Mouse (Mus musculus) heart, adult 11 months (tissue): ENCODE measurements around the gene Ddx41.

ENCODE experiments used
- DNase-seq: peaks from one replicate; pipeline ENCODE4 v3.0.0; 2022

Ddx41 gene

DNA sequence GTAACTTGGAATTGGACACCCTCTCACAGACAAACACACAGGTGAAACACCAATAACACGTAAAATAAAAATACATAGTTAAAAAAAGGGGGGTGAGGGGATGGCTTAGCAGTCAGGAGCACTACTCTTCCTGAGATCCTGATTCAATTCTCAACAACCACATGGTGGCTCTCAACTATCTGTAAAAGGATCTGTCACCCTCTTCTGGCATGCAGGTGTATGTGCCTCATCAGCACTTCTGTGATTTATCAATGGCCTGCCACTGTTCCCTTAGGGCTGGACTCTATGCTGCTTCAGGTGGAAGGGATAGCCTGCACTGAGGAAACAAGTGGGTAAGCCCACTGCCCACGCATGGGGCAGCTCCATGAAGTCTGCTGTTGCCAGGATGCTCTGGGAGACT is 4.5 kb upstream of the Ddx41 start:
- DNase-seq: no peak

DNA sequence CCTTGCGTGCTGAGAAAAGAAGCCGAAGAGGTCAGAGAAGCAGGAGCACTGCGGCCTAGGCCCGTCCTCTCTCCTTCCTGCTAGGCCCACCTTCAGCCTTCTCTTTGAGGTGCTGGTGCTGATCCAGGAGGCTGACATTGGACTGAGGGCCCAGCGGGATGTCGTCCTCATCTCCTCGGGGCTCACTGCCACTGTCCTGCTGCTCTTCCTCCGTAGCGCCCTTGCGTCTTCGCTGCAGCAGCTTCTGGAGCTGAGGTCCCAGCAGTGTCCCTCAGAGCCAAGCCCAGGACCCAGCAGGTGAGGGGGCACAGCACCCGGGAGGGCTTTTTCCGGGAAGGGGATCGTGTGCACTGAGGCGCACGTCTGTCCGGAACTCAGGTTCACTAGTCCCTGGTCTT is 663 bp downstream of the Ddx41 start:
- no peak for DNase-seq

DNA sequence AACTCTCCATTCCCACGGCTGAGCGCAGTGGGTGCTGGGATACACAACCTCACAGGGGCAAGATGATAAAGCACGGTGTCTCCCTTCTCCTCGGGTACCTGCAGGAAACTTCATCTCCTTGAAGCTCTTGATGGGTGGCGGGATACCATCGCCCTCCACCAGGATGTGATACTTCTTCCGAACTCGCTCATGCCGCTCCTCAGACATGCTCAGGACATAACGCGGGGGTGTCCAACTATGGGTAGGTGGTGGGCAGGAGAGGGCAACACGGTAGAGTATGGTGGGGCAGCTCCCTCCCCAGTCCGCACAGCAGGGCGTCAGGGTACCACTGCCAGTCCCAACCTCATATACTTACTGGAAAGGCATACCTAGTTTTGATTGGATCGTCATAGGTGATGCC is 1.3 kb downstream of the Ddx41 start:
- no peak for DNase-seq

DNA sequence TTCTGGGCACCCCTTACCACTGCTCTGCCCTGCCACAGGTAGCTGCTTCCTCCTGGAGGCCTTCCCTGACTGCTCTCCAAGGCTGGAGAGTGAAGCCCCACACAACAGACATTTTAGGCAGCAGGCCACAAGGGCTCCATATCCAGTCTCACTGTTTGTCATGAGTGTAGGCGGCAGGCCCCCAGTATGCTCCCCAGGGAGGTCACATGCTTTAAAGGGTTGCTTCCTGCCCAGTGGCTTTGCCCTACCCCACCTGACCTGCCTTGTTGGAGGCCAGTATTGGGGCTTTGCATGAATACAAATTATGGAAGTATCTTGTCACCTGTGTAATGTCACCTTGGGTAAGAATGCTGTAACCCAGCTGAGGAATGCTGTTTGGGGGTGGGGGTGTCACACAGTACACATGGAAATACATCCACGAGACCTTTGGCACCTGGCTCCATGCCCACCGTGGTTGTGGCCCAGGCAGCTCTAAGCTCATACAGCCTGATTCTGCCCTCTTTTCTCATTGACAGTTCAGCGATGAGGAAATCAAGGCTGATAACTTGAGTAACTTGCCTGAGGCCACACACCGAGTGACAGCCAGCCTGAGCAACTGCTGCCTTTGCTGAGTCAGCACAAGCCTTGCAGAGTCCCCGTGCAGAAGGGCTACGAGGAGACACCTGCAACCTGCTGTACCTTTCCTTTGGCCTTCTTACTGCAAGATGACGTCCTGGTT is 7.1 kb downstream of the Ddx41 start, which contains the start of gene Dok3:
TSS of gene Dok3 (minus strand) at position 99 of the 718 bp plus-strand sequence.
- peak; percentile 93 for DNase-seq

DNA sequence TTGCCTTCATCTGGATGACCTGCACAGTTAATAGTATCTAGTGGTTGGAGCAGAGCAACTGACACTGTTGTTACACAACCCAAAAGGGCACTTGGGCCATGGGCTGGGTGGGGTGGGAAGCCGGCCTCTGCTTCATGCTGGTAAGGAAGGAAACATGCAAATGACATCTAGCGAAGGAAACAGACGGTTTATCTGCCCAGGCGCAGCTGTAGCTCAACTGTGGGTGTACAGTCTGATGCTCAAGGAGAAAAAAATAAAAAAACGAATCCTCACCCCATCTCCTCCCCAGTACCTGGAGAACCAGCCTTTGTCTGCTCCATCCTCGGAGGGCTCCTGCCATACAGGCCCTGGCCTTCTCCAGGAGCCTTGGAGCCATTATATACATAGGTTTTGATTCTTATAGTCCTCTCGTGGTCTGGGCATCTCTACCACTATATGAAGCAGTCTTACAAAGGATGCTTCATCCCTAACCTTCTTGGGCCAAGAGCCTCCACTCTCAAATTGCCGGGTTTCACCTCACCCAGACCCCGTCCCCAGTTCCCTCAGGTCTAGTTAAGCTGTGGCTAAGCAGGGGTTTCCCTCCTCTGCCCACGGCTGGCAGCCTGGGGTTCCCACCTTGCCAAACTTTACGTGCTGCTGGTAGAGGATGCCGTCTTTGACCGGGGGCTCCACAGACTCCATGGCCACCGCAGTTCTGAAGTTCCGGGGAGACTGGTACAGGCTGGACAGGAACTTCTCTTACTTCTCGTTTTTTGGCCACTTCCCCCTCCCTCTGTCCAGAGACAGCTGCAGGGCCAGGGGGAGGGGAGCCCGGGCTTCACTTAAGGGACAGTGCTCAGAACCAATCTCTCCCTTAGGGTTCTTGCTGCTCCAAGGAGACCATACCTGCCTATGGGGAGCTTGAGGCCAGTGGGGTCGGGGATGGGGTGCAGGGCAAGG is 8.4 kb downstream of the Ddx41 start:
- peak; percentile 96 for DNase-seq

DNA sequence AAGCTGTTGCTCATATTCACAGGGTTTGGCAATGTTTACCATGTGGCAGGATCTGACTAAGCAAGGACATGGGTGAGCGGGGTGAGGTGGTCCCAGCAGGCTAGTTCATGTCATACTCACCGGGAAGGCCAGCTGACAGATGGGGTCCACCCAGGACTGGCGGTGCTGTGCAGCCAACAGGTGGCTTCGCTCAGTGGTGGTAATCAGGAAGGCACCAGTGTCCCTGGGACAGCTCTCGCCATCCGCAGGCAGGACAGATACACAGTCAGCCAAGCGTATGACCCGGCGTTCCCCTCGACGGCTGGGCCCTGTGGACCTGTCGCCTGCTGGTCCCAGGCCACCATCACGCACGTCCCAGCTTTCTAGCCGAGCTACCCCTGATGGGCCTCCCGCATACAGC is 9.2 kb downstream of the Ddx41 start:
- DNase-seq: peak; percentile 82

DNA sequence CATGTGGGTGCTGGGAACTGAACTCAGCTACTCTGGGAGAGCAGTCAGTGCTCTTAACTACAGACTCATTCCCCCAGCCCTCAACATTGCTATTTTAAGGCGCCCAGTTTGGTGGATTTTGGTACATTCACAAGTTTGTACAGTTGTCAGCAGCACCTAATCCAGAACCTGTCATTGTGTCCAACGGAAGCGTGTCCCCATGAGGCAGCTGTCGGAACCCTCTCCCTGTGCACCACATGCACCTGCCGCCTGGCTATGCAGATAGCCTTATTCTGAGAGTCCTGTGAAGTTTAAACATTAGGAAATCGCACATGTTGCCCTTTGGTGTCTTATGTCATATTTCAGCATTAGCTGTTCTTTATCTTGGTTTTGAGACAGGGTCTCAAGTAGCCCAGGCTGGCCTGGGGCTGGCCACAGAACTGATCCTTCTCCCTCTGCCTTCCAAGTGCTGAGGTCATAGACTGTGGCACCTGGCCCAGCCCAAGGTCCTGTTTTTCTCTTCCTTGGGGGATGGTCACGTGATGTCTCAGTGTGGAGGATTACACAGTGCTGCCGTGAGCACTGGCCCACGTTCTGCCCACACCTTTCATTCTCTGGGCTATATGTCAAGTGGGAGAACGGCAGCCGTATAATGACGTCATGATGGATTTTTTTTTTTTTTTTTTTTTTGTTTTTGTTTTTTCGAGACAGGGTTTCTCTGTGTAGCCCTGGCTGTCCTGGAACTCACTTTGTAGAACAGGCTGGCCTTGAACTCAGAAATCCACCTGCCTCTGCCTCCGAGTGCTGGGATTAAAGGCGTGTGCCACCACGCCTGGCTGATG is 10.5 kb downstream of the Ddx41 start:
- DNase-seq: peak; percentile 88

DNA sequence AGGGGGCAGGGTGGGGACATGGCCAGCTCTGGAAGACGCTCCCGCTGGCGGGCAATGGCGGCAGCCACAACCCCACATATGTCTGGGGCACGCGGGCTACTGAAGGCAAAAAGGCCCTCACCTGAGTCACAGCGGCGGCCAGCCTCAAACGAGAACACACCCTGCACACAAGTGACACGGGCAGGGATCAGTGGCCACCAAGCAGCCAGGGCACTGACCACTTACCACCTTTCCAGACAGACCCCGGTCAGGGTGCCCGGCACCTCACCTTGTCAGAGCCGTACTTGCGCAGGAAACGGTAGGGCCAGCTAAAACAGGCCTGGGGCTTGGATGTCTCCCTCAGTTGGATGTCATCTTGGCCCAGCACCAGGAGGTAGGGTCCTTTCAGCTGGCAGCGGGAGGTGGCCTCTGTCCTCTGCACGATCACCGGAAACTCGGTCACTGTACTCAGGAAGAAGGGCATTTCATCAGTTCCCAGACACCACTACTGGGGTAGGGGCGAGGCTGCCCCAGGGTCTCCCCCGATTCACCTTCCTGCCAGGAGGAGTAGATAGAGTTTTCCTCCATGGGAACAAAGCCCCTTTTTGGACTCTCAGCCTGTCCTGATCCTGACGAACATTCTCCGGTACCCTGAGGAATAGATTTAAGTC is 12.4 kb downstream of the Ddx41 start:
- peak; percentile 91 for DNase-seq

DNA sequence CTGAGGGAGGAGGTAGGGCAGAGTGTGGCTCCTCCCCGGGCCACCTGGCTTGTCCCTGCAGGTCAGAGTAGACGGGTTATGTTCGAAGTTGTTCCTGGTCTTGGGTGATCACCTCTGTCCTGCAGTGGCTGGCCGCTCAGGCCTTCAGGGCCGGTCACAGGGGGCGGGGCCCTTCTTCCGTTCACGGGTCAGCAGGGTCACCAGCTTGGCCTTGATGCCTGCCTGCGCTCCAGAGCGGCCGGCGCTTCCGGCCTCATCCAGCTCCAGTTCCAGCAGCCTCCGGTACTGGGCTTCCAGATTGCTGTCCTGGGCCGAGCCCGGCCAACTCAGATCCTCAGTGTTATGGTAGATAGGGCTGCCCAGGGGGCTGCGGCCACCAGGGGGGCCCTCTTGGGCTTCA is 13.2 kb downstream of the Ddx41 start:
- DNase-seq: peak; percentile 97

DNA sequence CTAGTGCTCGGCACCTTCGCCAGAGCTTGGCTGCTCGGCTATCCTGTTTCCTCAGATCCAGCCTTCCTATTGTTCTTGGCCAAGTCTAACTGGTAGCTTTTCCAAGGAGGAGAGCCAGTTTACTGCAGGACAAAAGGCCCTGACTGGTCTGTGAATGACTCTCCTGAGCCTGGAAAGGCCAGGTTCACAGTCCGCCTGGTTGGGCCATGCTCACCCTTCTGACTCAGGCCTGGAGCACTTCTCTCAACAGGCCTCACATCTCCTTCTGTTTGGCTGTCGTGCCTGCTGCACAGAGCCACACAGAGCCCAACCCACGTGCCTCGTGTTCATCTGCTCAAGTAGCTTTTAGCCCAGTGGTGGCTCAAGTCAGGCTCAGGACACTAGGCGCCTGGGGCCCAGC is 13.7 kb downstream of the Ddx41 start:
- DNase-seq: peak; percentile 96

DNA sequence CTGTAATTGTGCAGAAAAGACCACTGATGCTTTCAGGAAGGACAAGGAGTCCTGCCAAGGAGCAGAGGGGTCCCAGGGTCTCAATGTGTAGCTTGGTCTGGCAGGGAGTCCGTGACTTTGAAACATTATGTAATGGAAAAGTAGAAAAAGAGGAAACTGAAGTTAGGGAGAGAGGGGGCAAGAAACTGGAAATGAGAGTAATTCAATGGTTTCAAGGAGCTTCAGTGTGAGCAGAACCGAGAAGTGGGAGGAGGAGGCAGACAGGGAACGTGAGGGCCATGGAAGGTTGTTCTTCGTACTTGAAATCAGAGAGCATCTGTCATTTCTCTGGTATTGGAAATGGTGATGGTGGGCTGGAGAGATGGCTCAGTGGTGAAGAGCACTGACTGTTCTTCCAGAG is 16.9 kb downstream of the Ddx41 start:
- no peak for DNase-seq

DNA sequence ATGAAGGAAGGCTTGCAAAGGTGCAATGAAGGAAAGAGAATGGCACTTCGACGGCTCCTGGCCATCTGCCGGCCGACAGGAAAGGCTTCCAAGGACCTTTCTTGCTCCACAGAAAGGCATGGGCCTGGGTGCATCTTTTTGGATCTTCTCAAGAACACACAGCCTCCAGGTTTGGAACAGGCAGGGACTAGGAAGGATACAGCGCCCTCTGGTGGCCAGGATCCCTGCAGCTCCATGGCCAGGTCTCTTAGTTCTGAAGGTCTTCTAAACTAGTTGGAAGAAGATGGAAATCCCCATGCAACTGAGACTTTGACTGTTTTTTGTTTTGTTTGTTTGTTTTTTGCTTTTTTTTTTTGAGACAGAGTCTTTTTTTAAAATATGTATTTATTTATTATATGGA is 19.5 kb downstream of the Ddx41 start:
- peak; percentile 96 for DNase-seq

DNA sequence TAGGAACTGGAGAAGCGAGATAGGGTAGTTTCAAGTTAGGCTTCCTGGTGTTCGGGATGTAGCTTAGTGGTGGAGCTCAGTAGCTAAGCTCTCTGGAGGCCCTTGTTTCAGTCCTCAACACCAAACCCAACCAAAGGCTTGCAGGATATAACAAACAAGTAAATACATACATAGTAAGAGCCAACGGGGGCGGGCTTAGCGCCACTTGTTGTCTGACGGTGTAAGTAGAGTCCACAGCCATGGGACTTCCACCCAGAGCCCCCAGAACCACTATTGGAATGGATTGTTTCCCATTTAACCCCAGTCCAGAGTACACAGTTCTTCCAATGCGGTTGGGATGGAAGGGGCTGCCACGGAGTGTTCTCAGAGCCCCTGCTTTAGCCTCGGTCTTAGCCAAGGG is 22.6 kb downstream of the Ddx41 start:
- DNase-seq: peak; percentile 93

DNA sequence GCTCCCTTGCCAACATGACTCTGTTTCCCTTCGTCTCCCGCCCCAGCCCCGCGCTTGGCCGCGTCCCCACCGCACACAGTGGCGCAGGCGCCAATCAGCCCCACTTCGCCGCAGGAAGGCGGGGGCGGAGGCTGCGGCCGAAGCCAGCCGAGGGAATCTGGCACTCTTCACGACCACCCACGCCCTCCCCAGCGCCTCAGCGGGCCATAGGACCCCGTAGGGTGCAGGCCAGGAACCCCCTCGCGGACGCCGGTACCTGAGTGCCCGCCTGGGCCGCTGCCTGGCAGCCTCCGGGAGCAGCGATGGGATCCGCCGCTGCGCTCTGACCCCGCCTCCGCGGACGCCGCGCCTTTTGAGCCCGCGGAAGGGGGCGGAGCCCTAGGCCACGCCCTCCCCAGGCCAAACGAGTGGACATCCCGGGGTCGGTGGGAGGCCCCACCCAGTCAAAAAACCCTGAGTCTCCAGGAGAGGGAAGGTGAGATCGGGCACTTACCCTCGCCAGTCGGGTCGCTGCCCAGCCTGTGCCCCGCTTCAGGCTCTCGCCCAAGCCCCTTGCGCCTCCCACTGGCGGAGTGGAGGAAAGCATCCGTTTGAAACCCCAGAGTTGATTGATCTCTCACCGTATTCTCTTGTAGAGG is 23.2 kb downstream of the Ddx41 start, which contains the start of gene Pdlim7:
TSS of gene Pdlim7 (minus strand) at position 566 of the 638 bp plus-strand sequence.
- DNase-seq: peak; percentile 99

DNA sequence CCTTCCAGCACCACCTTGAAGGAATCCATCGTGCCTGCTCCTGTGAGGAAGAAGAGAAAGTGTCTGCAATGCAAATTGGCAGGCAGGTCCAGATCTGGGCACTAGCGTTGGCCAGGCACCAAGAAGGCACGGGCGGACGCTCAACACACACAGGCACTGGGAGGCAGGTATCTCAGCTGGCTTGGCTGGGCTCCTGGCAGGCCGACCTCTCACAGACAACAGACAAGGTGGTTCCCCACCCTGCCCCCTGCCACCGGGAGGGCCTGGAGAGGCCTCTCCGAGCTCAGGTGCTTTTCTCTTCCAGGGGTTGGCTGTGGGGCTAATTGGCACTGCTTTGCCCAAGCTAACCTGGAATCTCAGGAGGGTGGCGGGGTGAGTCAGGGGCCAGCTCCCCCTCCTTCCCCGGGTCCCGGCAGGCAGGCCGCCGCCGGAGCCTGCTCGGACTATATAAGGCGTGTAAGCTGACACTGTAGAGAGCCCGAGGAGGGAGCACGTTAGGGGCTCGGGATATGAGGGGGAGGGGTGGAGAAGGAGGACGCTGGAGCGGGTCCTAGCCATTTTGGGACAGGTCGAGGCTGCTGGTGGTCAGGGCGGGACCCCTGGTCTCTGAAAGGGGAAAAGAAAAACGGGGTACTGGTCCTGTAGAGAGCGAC is 24.0 kb downstream of the Ddx41 start:
- DNase-seq: peak; percentile 98

DNA sequence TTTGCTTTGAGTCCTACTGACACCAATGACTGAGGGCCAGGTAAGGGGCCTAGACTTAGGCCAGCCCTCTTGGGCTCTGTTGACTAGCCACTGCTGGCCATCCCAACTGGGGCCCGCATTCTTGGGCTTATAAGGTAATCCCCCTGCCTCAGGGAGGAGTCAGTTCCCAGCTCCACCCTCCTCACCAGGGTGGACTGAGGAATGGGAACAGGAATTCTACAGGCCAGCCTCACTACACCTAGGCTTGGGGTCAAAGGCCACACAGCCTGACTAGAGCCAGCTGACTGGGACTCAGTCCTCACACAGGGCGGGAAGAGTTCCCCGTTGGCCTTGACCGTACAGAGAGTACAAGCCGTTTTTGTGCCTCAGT is 25.0 kb downstream of the Ddx41 start:
- no peak for DNase-seq

DNA sequence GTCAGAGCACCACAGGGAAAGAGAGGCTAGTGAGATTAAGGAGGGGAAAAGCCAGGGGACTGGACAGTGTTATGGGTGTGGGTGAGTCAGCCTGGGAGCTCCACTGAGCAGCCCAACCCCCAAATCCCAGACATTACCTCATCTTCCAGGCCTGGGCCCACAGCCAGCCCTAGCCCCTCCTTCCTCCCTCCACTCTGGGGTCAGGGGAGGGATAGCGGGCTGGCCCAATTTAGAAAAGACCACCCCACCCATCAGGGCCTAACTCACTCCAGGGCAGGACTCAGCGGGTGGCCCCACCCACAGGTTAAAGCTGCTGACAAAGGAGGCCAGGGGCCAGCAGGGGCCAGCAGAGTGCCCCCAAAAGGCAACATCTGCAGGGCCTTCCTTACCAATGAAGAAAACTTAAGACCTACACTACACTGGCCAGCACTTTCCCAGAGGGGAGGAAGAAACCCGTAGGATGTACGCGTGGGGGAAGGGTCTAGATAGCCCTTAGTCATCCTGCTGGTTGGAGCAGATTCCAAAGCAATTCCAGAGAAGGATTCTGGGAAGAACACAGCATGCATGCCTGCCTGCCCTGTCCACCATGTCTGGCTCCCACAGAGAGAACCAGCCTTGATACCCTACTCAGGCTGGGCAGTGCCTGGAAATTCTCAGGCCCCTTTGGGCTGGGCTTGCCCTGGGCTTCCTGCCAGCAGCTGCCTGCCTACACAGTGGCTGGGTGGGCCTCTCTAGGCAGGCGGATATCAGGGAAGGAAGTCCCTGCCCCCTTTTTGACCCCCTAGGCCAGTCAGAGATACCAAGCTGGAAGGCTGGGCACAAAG is 25.6 kb downstream of the Ddx41 start:
- DNase-seq: peak; percentile 99

DNA sequence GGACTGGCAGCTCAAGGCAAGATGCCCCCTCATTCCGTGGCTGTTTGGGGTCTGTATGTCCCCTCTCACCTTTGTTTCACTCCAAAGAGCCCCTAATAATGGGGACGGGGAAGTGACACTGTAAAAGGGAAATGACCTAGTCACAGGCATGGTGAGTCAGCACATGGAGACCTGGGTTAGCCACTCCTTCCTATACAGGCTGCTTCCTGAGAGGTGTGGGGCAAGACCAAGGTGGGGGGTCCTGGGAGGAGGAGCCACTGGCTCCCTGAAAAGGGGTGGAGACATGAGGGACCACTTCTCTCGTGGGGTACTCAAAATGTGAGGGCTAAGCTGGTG is 26.2 kb downstream of the Ddx41 start:
- no peak for DNase-seq

DNA sequence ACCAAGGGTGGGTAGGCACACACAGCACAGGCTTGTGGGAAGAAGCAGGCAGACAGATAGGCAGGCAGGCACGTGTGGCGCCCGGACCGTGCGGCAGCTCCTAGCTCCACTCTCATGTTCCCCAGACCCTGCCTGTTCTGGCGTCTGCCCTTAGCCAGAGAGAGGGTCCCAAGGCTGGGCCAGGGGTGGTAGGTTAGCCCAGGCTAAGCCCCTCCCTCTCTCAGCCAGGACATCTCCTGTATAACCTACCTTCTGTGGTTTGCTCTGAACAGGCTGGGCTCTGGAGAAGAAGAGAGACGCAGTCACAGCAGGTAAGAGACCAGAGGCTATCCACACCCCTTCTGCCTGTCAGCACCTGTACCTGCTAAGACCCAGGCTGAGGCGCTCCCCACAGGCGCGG is 27.9 kb downstream of the Ddx41 start:
- DNase-seq: peak; percentile 91

DNA sequence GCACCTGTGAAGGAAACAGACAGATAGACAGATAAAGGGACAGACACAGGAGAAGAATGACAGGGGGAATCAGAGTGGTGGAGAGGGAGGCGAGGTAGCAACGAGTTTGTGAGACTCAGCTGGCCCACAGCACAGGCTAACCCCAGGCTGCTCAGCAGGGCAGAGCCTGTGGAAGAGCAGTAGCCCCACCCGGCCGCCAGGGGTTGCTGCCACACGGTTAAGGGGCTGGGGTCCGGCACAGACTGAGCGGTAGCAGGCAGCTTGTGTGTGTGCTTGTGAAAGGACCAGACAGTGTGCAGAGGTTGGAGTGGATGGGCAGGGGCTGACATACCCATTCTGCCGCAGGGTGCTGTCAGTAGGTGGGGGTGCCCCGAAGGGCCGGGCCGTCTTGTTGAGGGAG is 28.6 kb downstream of the Ddx41 start:
- no peak for DNase-seq

DNA sequence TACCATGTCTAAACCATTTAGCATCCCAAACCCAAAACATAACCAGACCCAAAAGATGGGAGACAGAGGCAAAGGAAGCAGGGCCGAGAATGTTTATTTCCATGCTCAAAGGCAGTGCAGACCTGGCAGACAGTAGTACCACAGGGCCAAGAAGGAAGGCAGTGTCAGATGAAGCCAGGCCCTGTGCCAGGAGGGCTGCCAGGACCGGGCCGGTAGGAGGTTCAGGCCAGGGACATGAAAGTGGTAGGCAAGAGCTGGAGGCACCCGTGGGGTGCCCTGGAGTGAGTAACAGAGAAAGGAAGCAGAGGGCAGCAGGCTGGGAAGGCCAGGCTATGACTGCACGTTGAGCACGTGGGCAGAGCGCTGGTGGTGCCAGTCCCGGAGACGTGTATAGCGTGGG is 29.8 kb downstream of the Ddx41 start:
- DNase-seq: no peak
